Mouse (Mus musculus): ENCODE data around the gene Pcnp.
"Not testable (repeated sequence)": the region's sequence is repeated elsewhere in the genome, so short reads cannot be mapped to it uniquely, and the experiment has no call there.

Pcnp gene

GRCm38 (mm10) chr16:56029661-56030082 lies at the start of gene Pcnp:
Gene Pcnp, minus strand, starts transcription at chr16:56029739.
- DNase-seq (ENCODE audit: low spot score in 2 of 2) = peak; percentile 93 to 95

GRCm38 (mm10) chr16:56076121-56076869 lies 46.8 kb upstream of the Pcnp start:
- no peak for DNase-seq (ENCODE audit: low spot score in 2 of 2)

GRCm38 (mm10) chr16:56075222-56076111 lies 45.9 kb upstream of the Pcnp start:
- DNase-seq (ENCODE audit: low spot score in 2 of 2) = peak; percentile 75

GRCm38 (mm10) chr16:56074565-56074964 lies 45.0 kb upstream of the Pcnp start:
- DNase-seq (ENCODE audit: low spot score in 2 of 2) = no peak

GRCm38 (mm10) chr16:56074122-56074521 lies 44.6 kb upstream of the Pcnp start:
- DNase-seq (ENCODE audit: low spot score in 2 of 2) = no peak

- not testable (repeated sequence) for DNase-seq (ENCODE audit: low spot score in 2 of 2)
These were observed 43.6 kb upstream of the Pcnp start for GRCm38 (mm10) chr16:56073150-56073549.

- no peak for DNase-seq (ENCODE audit: low spot score in 2 of 2)
These were observed 43.0 kb upstream of the Pcnp start for GRCm38 (mm10) chr16:56072533-56072932.

GRCm38 (mm10) chr16:56071317-56072232 lies 42.0 kb upstream of the Pcnp start:
- no peak for DNase-seq (ENCODE audit: low spot score in 2 of 2)

- no peak for DNase-seq (ENCODE audit: low spot score in 2 of 2)
These were observed 39.1 kb upstream of the Pcnp start for GRCm38 (mm10) chr16:56068523-56069070.

- no peak for DNase-seq (ENCODE audit: low spot score in 2 of 2)
These were observed 36.6 kb upstream of the Pcnp start for GRCm38 (mm10) chr16:56066113-56066512.

GRCm38 (mm10) chr16:56064334-56064990 lies 34.9 kb upstream of the Pcnp start:
- peak; percentile 33 to 60 for DNase-seq (ENCODE audit: low spot score in 2 of 2)

- DNase-seq (ENCODE audit: low spot score in 2 of 2) = no peak
These were observed 33.4 kb upstream of the Pcnp start for GRCm38 (mm10) chr16:56062981-56063380.

- no peak for DNase-seq (ENCODE audit: low spot score in 2 of 2)
These were observed 32.6 kb upstream of the Pcnp start for GRCm38 (mm10) chr16:56061995-56062594.

GRCm38 (mm10) chr16:56058151-56058550 lies 28.6 kb upstream of the Pcnp start:
- no peak for DNase-seq (ENCODE audit: low spot score in 2 of 2)

GRCm38 (mm10) chr16:56056944-56057590 lies 27.5 kb upstream of the Pcnp start:
- DNase-seq (ENCODE audit: low spot score in 2 of 2) = no peak

- DNase-seq (ENCODE audit: low spot score in 2 of 2) = no peak
These were observed 26.4 kb upstream of the Pcnp start for GRCm38 (mm10) chr16:56055911-56056310.

- not testable (repeated sequence) for DNase-seq (ENCODE audit: low spot score in 2 of 2)
These were observed 18.5 kb upstream of the Pcnp start, which contains the start of gene Senp7 for GRCm38 (mm10) chr16:56048038-56048437. Gene Senp7, plus strand, starts transcription at chr16:56048338.

- no peak for DNase-seq (ENCODE audit: low spot score in 2 of 2)
These were observed 8.6 kb upstream of the Pcnp start for GRCm38 (mm10) chr16:56038090-56038489.

GRCm38 (mm10) chr16:56037138-56038010 lies 7.8 kb upstream of the Pcnp start, which contains the start of gene Trmt10c:
Gene Trmt10c, minus strand, starts transcription at chr16:56037819.
- DNase-seq (ENCODE audit: low spot score in 2 of 2) = peak; percentile 80 to 86
